Mouse (Mus musculus) c-Kit-negative CD71-positive TER-119-positive erythroid progenitor cells, embryonic 14.5 days (primary cell): ENCODE data around the gene Nfia.

Source experiments
- DNase-seq: peaks from one replicate; pipeline ENCODE4 v3.0.0-alpha.2; 2013; ENCODE audit warnings: low read depth, low spot score

Nfia gene

GRCm38 (mm10) chr4:98057721-98058120 lies 285.2 kb downstream of the Nfia start:
- no peak for DNase-seq

DNA sequence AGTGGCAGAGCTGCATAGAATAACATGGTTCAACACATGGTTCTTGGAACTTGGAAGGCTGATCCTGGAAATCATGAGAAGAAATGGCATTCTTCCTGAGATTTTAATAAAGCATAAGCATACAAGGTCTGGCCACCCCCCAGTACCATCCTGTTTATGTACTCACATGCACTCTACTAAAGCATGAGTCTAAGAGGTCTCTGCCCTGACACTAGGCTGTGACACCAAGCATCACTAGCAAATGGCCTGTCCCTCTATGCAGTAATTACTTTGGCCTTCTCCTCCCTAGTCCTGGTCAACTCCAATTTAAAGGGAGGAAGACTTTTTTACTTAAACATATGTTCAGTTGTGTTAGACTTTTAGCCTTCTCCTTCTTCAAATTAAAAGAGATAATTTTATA lies 285.6 kb downstream of the Nfia start:
- no peak for DNase-seq

DNA sequence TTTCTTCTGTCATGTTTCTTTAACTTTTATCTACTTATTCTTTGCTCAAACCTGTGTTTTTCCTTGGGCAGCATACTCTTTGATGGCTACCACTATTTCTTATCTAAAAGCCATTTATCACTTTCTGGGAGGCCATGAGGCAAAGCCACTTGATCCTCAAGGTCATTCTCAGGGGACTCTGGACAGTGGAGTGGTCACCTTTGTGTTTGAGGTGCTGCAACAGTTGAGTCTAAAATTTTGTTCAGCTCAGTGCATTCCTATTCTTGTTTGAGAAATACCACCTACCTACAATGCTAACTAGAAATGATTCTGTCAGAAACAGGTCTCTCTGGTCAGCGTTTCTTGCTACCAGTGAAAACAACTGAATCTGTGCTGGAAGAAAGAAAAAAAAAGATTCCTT lies 288.1 kb downstream of the Nfia start:
- no peak for DNase-seq

DNA sequence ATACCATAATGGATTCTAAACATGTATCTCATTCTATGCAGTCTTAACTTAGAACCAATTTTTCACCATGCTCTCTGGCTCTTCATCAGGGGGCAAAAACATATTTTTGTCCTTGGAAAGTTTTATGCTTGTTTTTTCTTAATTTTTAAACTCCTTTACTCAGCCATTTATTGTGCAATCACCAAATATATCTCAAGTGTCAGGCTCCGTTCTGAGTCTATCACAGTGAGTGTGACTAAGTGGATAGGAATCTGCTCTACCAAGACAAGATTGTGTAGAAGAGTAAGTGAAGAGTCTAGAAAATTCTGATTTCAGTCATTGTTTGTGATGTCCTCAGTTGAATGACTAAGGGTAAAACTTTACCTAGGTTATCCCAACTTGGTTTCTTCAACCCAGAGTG lies 288.6 kb downstream of the Nfia start:
- DNase-seq, result no peak

DNA sequence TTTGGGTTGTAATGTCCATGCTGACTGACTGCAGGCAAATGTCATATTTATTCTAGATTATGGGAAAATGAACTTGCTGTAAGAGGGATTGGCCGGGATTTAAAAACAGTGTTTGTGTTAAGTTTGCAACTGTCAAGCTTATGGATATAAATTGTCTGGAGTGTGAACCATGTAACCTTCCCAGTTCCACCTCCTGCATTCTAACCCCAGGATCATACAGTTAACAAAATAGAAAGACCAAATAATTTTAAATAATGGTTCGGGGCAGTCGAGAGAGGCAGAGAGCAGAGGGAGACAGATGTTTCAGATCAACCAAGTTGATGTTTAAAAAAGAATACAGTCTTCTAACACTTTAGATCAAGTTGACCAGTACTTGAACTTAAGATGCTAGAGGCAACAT lies 290.7 kb downstream of the Nfia start:
- DNase-seq, result no peak

GRCm38 (mm10) chr4:98076106-98076505 lies 303.6 kb downstream of the Nfia start:
- DNase-seq, result no peak

GRCm38 (mm10) chr4:98076624-98077023 lies 304.1 kb downstream of the Nfia start:
- DNase-seq, result no peak

DNA sequence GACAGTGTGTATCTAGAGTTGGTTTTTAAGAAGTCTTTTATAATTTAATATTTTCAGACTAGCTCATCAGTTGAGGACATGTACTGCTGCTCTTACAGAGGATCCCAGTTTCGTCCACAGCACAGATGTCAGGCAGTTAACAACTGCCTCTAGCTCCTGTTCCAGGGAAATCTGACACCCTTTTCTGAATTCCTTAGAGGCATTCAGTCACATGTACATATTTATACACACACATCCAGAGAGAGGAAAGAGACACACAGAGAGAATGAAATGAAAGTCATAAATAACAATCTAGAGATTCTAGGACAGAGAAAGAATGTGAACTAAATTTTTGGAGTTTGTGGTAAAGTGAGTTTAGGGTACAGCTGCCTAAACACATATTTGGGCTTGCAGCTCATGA lies 308.1 kb downstream of the Nfia start:
- DNase-seq, result no peak

GRCm38 (mm10) chr4:98081962-98082361 lies 309.4 kb downstream of the Nfia start:
- DNase-seq, result no peak

GRCm38 (mm10) chr4:98082512-98082911 lies 310.0 kb downstream of the Nfia start:
- DNase-seq, result no peak

GRCm38 (mm10) chr4:98085060-98085459 lies 312.5 kb downstream of the Nfia start:
- no peak for DNase-seq

GRCm38 (mm10) chr4:98086976-98087375 lies 314.4 kb downstream of the Nfia start:
- DNase-seq, result no peak

DNA sequence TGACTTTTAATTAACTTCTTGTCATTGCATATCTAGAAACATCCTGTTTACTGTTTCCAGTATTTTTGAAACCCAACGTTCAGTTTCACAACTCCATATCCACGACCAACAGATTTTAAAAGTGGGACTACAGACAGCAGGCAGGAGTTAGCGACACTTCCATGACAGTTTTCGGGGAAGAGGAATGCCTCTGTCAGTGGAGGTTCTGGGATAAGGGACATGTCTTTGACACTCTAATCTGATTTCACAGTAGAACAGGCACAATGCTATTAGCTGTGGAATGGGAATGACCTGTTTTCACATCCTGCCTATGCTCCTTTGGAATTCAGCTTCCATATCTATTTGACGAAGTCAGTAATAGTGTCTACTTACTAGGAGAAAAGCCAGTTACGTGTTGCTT lies 317.5 kb downstream of the Nfia start:
- no peak for DNase-seq

- no peak for DNase-seq
Observed at GRCm38 (mm10) chr4:98090586-98090985, 318.1 kb downstream of the Nfia start.

GRCm38 (mm10) chr4:98091368-98091827 lies 318.9 kb downstream of the Nfia start:
- DNase-seq, result no peak

- no peak for DNase-seq
Observed at GRCm38 (mm10) chr4:98091901-98092472, 319.5 kb downstream of the Nfia start.

GRCm38 (mm10) chr4:98094112-98094805 lies 321.7 kb downstream of the Nfia start:
- no peak for DNase-seq

- DNase-seq, result no peak
Observed at GRCm38 (mm10) chr4:98095060-98095459, 322.5 kb downstream of the Nfia start.

- no peak for DNase-seq
Observed at GRCm38 (mm10) chr4:98097013-98097566, 324.6 kb downstream of the Nfia start.

DNA sequence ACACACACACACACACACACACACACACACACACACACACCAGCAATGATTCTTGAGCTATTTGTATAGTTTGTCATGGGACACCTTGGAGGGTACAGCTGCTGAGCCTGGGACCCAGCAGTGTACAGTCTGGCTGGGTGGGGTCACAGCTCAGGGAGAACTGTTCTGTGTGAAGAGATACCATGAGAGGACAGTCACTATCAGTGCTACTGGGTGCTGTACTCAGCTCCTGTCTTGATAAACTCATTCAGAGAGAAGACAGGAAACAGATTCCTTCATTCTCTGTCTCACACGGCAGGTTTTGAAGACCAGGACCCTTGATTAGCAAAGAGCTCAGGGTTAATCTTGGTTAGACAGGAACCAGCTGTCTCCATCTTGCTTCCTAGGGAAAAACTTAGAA lies 326.1 kb downstream of the Nfia start:
- no peak for DNase-seq

GRCm38 (mm10) chr4:98099433-98099832 lies 326.9 kb downstream of the Nfia start:
- DNase-seq, result no peak

- DNase-seq, result no peak
Observed at GRCm38 (mm10) chr4:98101153-98102096, 328.9 kb downstream of the Nfia start.
